Mouse (Mus musculus): ENCODE results near the gene Gm5726. TPM values are rescaled to one million over a fixed set of nuclear protein-coding genes. Genes with fewer than 3 reads are reported as not detected.
"Not testable (repeated sequence)": the region's sequence is repeated elsewhere in the genome, so short reads cannot be mapped to it uniquely, and the experiment has no call there.

Gene Gm5726
- polyA plus RNA-seq (2014; fragmentation: Nextera tagmentation; extraction: Ambion mirVana): not detected in 2 replicates

DNA sequence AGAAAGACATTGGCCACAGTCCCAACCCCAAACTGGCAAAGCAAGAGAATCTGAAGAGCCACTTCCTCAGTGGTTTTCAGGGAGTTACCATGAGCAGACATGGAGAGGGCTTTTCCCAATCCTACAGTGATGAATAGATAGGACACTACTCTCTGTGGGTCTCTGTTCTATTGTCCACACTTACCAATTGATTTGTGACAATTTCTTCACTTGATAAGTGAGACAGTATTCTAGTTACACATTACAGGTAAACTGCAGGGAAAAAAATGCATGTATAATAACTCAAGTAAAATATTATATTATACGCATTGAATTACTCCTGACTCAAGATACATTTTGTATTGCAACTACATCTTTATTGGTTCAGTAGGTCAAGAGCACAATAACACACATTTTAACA lies at the start of gene Gm5726:
Gm5726 (minus strand) TSS at position 101 of the 400 bp plus-strand sequence.
- H3K9ac ChIP-seq (ENCODE audit: low read depth, low read length); H3K27me3 ChIP-seq (replicated peaks; ENCODE audit: control insufficient read depth, insufficient read depth, low read length); H3K9me3 ChIP-seq (ENCODE audit: control insufficient read depth, low read length); DNase-seq (ENCODE audit: low spot score); H3K4me3 ChIP-seq (ENCODE audit: low read depth, low read length); H3K36me3 ChIP-seq (ENCODE audit: control insufficient read depth, insufficient read depth, low read length); H3K4me1 ChIP-seq (replicated peaks; ENCODE audit: control insufficient read depth, insufficient read depth, low read length); H3K4me2 ChIP-seq; ATAC-seq (replicated peaks; ENCODE audit: low FRiP score); H3K27ac ChIP-seq (ENCODE audit: low read depth, low read length): not testable (repeated sequence)
- WGBS: no CpG with 5 or more reads among the region's 1 CpGs

DNA sequence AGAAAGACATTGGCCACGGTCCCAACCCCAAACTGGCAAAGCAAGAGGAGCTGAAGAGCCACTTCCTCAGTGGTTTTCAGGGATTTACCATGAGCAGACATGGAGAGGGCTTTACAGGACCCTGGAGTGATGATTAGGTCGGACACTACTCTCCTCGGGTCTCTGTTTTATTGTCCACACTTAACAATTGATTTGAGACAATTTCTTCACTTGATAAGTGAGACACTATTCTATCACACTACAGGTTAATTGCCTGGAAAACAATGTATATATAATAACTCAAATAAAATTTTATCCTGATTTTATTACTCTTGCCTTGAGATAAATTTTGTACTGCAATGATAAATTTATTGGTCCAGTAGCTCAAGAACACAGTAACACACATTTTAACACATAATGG lies 30.6 kb upstream of the Gm5726 start, which contains the start of gene Gm4141:
Gm4141 (minus strand) TSS at position 101 of the 400 bp plus-strand sequence.
- DNase-seq (ENCODE audit: low spot score); H3K36me3 ChIP-seq (ENCODE audit: control insufficient read depth, insufficient read depth, low read length); H3K9ac ChIP-seq (ENCODE audit: low read depth, low read length); ATAC-seq (replicated peaks; ENCODE audit: low FRiP score); H3K4me1 ChIP-seq (replicated peaks; ENCODE audit: control insufficient read depth, insufficient read depth, low read length); H3K4me2 ChIP-seq; H3K27ac ChIP-seq (ENCODE audit: low read depth, low read length); H3K27me3 ChIP-seq (replicated peaks; ENCODE audit: control insufficient read depth, insufficient read depth, low read length); H3K4me3 ChIP-seq (ENCODE audit: low read depth, low read length); H3K9me3 ChIP-seq (ENCODE audit: control insufficient read depth, low read length): not testable (repeated sequence)
- no CpG with 5 or more reads among the region's 3 CpGs for WGBS

DNA sequence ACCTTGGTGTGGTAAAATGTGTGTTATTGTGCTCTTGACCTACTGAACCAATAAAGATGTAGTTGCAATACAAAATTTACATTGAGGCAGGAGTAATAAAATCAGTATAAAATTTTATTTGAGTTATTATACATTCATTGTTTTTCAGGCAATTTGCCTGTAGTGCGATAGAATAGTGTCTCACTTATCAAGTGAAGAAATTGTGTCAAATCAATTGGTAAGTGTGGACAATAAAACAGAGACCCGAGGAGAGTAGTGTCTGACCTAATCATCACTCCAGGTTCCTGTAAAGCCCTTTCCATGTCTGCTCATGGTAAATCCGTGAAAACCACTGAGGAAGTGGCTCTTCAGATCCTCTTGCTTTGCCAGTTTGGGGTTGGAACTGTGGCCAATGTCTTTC lies 12.0 kb downstream of the Gm5726 start, which contains the start of gene Vmn1r104:
Vmn1r104 (plus strand) TSS at position 301 of the 400 bp plus-strand sequence.
- not testable (repeated sequence) for H3K27ac ChIP-seq (ENCODE audit: low read depth, low read length); H3K4me2 ChIP-seq; H3K4me3 ChIP-seq (ENCODE audit: low read depth, low read length); H3K9me3 ChIP-seq (ENCODE audit: control insufficient read depth, low read length); H3K9ac ChIP-seq (ENCODE audit: low read depth, low read length); DNase-seq (ENCODE audit: low spot score); H3K36me3 ChIP-seq (ENCODE audit: control insufficient read depth, insufficient read depth, low read length); H3K4me1 ChIP-seq (replicated peaks; ENCODE audit: control insufficient read depth, insufficient read depth, low read length); ATAC-seq (replicated peaks; ENCODE audit: low FRiP score); H3K27me3 ChIP-seq (replicated peaks; ENCODE audit: control insufficient read depth, insufficient read depth, low read length)
- WGBS: no CpG with 5 or more reads among the region's 3 CpGs

DNA sequence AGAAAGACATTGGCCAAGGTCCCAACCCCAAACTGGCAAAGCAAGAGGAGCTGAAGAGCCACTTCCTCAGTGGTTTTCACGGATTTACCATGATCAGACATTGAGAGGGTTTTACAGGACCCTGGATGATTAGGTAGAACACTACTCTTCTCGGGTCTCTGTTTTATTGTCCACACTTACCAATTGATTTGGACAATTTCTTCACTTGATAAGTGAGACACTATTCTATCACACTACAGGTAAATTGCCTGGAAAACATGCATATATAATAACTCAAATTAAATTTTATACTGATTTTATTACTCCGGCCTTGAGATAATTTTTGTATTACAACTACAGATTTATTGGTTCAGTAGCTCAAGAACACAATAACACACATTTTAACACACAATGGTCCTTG lies 35.1 kb downstream of the Gm5726 start, which contains the start of gene Vmn1r103:
Vmn1r103 (minus strand) TSS at position 101 of the 400 bp plus-strand sequence.
- ATAC-seq (replicated peaks; ENCODE audit: low FRiP score); H3K9ac ChIP-seq (ENCODE audit: low read depth, low read length); H3K27ac ChIP-seq (ENCODE audit: low read depth, low read length); H3K9me3 ChIP-seq (ENCODE audit: control insufficient read depth, low read length); H3K36me3 ChIP-seq (ENCODE audit: control insufficient read depth, insufficient read depth, low read length); H3K4me3 ChIP-seq (ENCODE audit: low read depth, low read length); DNase-seq (ENCODE audit: low spot score); H3K4me1 ChIP-seq (replicated peaks; ENCODE audit: control insufficient read depth, insufficient read depth, low read length); H3K4me2 ChIP-seq; H3K27me3 ChIP-seq (replicated peaks; ENCODE audit: control insufficient read depth, insufficient read depth, low read length): not testable (repeated sequence)
- no CpG with 5 or more reads among the region's 3 CpGs for WGBS

Other genes with a start within 250 kb of the Gm5726 start
- gene Gm4133, start 211.7 kb downstream of the Gm5726 start, polyA plus RNA-seq (2014; fragmentation: Nextera tagmentation; extraction: Ambion mirVana): not detected in 2 replicates
- gene Gm5728, start 170.3 kb downstream of the Gm5726 start, polyA plus RNA-seq (2014; fragmentation: Nextera tagmentation; extraction: Ambion mirVana): not detected in 2 replicates
- not detected in 2 replicates for gene Vmn1r100, start 127.8 kb downstream of the Gm5726 start, polyA plus RNA-seq (2014; fragmentation: Nextera tagmentation; extraction: Ambion mirVana)
- gene Vmn1r101, start 103.2 kb downstream of the Gm5726 start, polyA plus RNA-seq (2014; fragmentation: Nextera tagmentation; extraction: Ambion mirVana): not detected in 2 replicates
- not detected in 2 replicates for gene Gm10670, start 70.8 kb downstream of the Gm5726 start, polyA plus RNA-seq (2014; fragmentation: Nextera tagmentation; extraction: Ambion mirVana)
- gene Vmn1r103, start 35.2 kb downstream of the Gm5726 start, polyA plus RNA-seq (2014; fragmentation: Nextera tagmentation; extraction: Ambion mirVana): not detected in 2 replicates
- gene Vmn1r104, start 11.9 kb downstream of the Gm5726 start, polyA plus RNA-seq (2014; fragmentation: Nextera tagmentation; extraction: Ambion mirVana): not detected in 2 replicates
- not detected in 2 replicates for gene Gm4141, start 30.5 kb upstream of the Gm5726 start, polyA plus RNA-seq (2014; fragmentation: Nextera tagmentation; extraction: Ambion mirVana)
- not detected in 2 replicates for gene Gm4513, start 53.3 kb upstream of the Gm5726 start, polyA plus RNA-seq (2014; fragmentation: Nextera tagmentation; extraction: Ambion mirVana)
- gene Vmn1r107, start 123.2 kb upstream of the Gm5726 start, polyA plus RNA-seq (2014; fragmentation: Nextera tagmentation; extraction: Ambion mirVana): not detected in 2 replicates
- not detected in 2 replicates for gene Vmn1r111, start 157.5 kb upstream of the Gm5726 start, polyA plus RNA-seq (2014; fragmentation: Nextera tagmentation; extraction: Ambion mirVana)
- gene Gm10668, start 184.9 kb upstream of the Gm5726 start, polyA plus RNA-seq (2014; fragmentation: Nextera tagmentation; extraction: Ambion mirVana): not detected in 2 replicates
- gene Vmn1r112, start 225.4 kb upstream of the Gm5726 start, polyA plus RNA-seq (2014; fragmentation: Nextera tagmentation; extraction: Ambion mirVana): not detected in 2 replicates
- gene Vmn1r113, start 241.5 kb upstream of the Gm5726 start, polyA plus RNA-seq (2014; fragmentation: Nextera tagmentation; extraction: Ambion mirVana): not detected in 2 replicates

All from liver, embryonic 11.5 days (tissue).